Mouse (Mus musculus) C2C12 (cell line): ENCODE measurements at regions not wholly inside any gene's neighbourhood (a gene's known extent, or its start where the extent isn't known, plus 50 kb on each side); places are given as distances from the start of the nearest gene placed in this dataset.

Experiments
- CTCF ChIP-seq: IDR thresholded peaks from one replicate; pipeline ENCODE4 v1.5.1; 2011; ENCODE audit not compliant: control insufficient read depth, insufficient read depth, insufficient read length
- USF1 ChIP-seq: IDR thresholded peaks from one replicate; pipeline ENCODE4 v1.6.1; 2011; ENCODE audit warnings: low read depth, mild to moderate bottlenecking, control low read depth, moderate library complexity

- TF ChIP-seq CTCF (no peak), USF1 (no peak)
These were observed 77.0 kb upstream of the Irs2 start for GRCm38 (mm10) chr8:11085244-11085643.
